Mouse (Mus musculus): Measurements from ENCODE around the gene Fam163b. TPM values are rescaled to one million over a fixed set of nuclear protein-coding genes. Genes with fewer than 3 reads are reported as not detected.

Gene Fam163b
- total and polyA plus RNA-seq, 3 experiments: not detected

DNA sequence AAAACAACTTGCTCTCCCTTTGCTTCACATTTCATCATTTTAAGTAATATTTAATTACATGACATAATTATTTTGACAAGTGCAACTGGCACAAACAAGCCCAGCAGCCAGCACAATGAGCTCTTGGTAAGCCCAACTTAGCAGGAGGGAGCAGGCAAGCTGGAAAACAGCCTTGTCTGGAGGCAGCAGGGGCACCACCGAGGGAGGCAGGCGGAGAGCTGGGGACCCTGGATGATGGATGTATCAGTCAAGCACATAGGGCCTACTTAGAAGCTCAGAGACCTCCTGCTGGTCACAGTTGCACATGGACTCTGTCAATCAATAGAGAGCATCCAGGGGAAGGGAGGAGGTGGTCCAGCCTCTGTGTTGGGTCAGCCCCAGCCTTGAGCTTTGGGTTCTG is 74.3 kb downstream of the Fam163b start:
- Histone ChIP-seq H3K36me3 (ENCODE audit: control insufficient read depth in 1 of 2, insufficient read depth in 2 of 2, low read length in 2 of 2) (no peaks in the 10 kb centered on the region), H3K9ac (ENCODE audit: control insufficient read depth, low read depth, low read length, poor library complexity, severe bottlenecking) (no peak overlapping the region), H3K27me3 (ENCODE audit: control insufficient read depth in 1 of 2, insufficient read depth in 2 of 2, low read length in 2 of 2) (peaks cover 0 to 3% of the 10 kb centered on the region in 2 experiments; a peak in 3 of 4 replicates), H3K9me3 (replicated peaks; ENCODE audit: insufficient read depth, low read length) (no peaks in the 10 kb centered on the region), H3K27ac (ENCODE audit: control insufficient read depth, low read depth, low read length) (no peak overlapping the region), H3K79me2 (ENCODE audit: control insufficient read depth, insufficient read depth, low read length, poor library complexity) (no peaks in the 10 kb centered on the region), H3K4me3 (ENCODE audit: control insufficient read depth in 1 of 2, insufficient read depth in 1 of 2, low read depth in 2 of 2, low read length in 2 of 2) (no peak overlapping the region), H3K4me1 (ENCODE audit: control insufficient read depth in 1 of 2, insufficient read depth in 2 of 2, low read length in 2 of 2) (no peaks in the 10 kb centered on the region)
- DNase-seq (ENCODE audit: low read depth, low spot score): no peak
- TF ChIP-seq ZC3H11A (IDR thresholded peaks at IDR 0.05; ENCODE audit: low read depth, low read length) (no peak), TBP (IDR thresholded peaks at IDR 0.05; ENCODE audit: low read depth, low read length) (no peak), HCFC1 (IDR thresholded peaks at IDR 0.05; ENCODE audit: low read depth, low read length) (no peak), MAFK (IDR thresholded peaks at IDR 0.05; ENCODE audit: borderline replicate concordance, low read depth, low read length) (no peak), MXI1 (IDR thresholded peaks at IDR 0.05; ENCODE audit: low read depth, low read length) (no peak), CTCF (IDR thresholded peaks at IDR 0.05 in 2 of 3, conservative IDR thresholded peaks at IDR 0.05 in 1 of 3; ENCODE audit: control insufficient read depth in 1 of 3, insufficient read depth in 1 of 3, low read depth in 2 of 3, low read length in 3 of 3, poor library complexity in 1 of 3, severe bottlenecking in 1 of 3) (no peak), TCF12 (IDR thresholded peaks at IDR 0.05; ENCODE audit: low read depth, low read length) (no peak), KAT2A (conservative IDR thresholded peaks at IDR 0.05; ENCODE audit: low read depth, low read length) (no peak), SMC3 (IDR thresholded peaks at IDR 0.05; ENCODE audit: low read depth, low read length) (no peak)

DNA sequence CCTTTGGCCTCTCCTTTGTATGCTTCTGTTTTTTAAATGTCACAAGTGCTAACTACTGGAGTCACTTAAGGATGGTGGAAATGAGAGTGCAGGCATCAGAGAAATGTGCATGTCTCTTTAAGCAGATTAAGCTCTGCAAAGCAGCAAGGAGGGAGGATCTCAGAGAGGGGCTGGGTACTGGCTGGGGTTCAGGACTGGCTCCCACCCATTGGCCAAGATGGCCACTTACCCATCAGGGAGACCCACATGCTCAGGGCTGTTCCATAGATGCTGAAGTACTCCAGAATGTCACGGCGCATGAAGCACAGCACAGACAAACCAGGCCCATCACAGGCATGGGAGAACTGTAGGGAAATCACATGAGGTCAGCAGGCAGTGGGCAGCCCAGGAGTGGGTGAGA is 75.2 kb downstream of the Fam163b start:
- Histone ChIP-seq H3K9ac (ENCODE audit: control insufficient read depth, low read depth, low read length, poor library complexity, severe bottlenecking) (no peak overlapping the region), H3K36me3 (ENCODE audit: control insufficient read depth in 1 of 2, insufficient read depth in 2 of 2, low read length in 2 of 2) (no peaks in the 10 kb centered on the region), H3K4me3 (ENCODE audit: control insufficient read depth in 1 of 2, insufficient read depth in 1 of 2, low read depth in 2 of 2, low read length in 2 of 2) (no peak overlapping the region), H3K27ac (ENCODE audit: control insufficient read depth, low read depth, low read length) (no peak overlapping the region), H3K79me2 (ENCODE audit: control insufficient read depth, insufficient read depth, low read length, poor library complexity) (no peaks in the 10 kb centered on the region), H3K4me1 (ENCODE audit: control insufficient read depth in 1 of 2, insufficient read depth in 2 of 2, low read length in 2 of 2) (no peaks in the 10 kb centered on the region), H3K9me3 (replicated peaks; ENCODE audit: insufficient read depth, low read length) (no peaks in the 10 kb centered on the region), H3K27me3 (ENCODE audit: control insufficient read depth in 1 of 2, insufficient read depth in 2 of 2, low read length in 2 of 2) (peaks cover 0 to 3% of the 10 kb centered on the region in 2 experiments; a peak in 2 of 4 replicates)
- DNase-seq (ENCODE audit: low read depth, low spot score): no peak
- TF ChIP-seq SMC3 (IDR thresholded peaks at IDR 0.05; ENCODE audit: low read depth, low read length) (no peak), RAD21 (IDR thresholded peaks at IDR 0.05; ENCODE audit: low read depth, low read length) (no peak)

Other genes starting within 250 kb of the Fam163b start
- 52.2 and 65.9 TPM in 2 replicates for gene Surf6, start 239.6 kb downstream of the Fam163b start, total RNA-seq (2012; rRNA removed)
- 10 to 100 TPM in 1 of 2 experiments, not detected in 1; 61.8 TPM for gene Surf6, start 239.6 kb downstream of the Fam163b start, polyA plus RNA-seq (2012; ENCODE audit: insufficient read depth in 1 of 2, insufficient read length in 2 of 2, low read depth in 1 of 2, low replicate concordance in 2 of 2, missing spikeins in 1 of 2)
- 64.6 and 90.1 TPM in 2 replicates for gene Med22, start 231.8 kb downstream of the Fam163b start, total RNA-seq (2012; rRNA removed)
- 10 to 100 TPM in 1 of 2 experiments, not detected in 1; 79.0 TPM for gene Med22, start 231.8 kb downstream of the Fam163b start, polyA plus RNA-seq (2012; ENCODE audit: insufficient read depth in 1 of 2, insufficient read length in 2 of 2, low read depth in 1 of 2, low replicate concordance in 2 of 2, missing spikeins in 1 of 2)
- 3,335 and 3,552 TPM in 2 replicates for gene Rpl7a, start 231.7 kb downstream of the Fam163b start, total RNA-seq (2012; rRNA removed)
- 1,000 to 10,000 TPM in 1 of 2 experiments, not detected in 1; 1,526 TPM for gene Rpl7a, start 231.7 kb downstream of the Fam163b start, polyA plus RNA-seq (2012; ENCODE audit: insufficient read depth in 1 of 2, insufficient read length in 2 of 2, low read depth in 1 of 2, low replicate concordance in 2 of 2, missing spikeins in 1 of 2)
- gene Surf2, start 226.1 kb downstream of the Fam163b start, total RNA-seq (2012; rRNA removed): 41.0 and 63.1 TPM in 2 replicates
- gene Surf2, start 226.1 kb downstream of the Fam163b start, polyA plus RNA-seq (2012; ENCODE audit: insufficient read depth in 1 of 2, insufficient read length in 2 of 2, low read depth in 1 of 2, low replicate concordance in 2 of 2, missing spikeins in 1 of 2): 10 to 100 TPM in 1 of 2 experiments, not detected in 1; 84.8 TPM
- gene Surf1, start 226.0 kb downstream of the Fam163b start, total RNA-seq (2012; rRNA removed): 52.1 and 56.5 TPM in 2 replicates
- gene Surf1, start 226.0 kb downstream of the Fam163b start, polyA plus RNA-seq (2012; ENCODE audit: insufficient read depth in 1 of 2, insufficient read length in 2 of 2, low read depth in 1 of 2, low replicate concordance in 2 of 2, missing spikeins in 1 of 2): 10 to 100 TPM in 1 of 2 experiments, not detected in 1; 74.8 TPM
- 152 and 158 TPM in 2 replicates for gene Surf4, start 208.6 kb downstream of the Fam163b start, total RNA-seq (2012; rRNA removed)
- 100 to 1,000 TPM in 1 of 2 experiments, not detected in 1; 252 TPM for gene Surf4, start 208.6 kb downstream of the Fam163b start, polyA plus RNA-seq (2012; ENCODE audit: insufficient read depth in 1 of 2, insufficient read length in 2 of 2, low read depth in 1 of 2, low replicate concordance in 2 of 2, missing spikeins in 1 of 2)
- gene Stkld1, start 208.4 kb downstream of the Fam163b start, total RNA-seq (2012; rRNA removed): not detected in 2 replicates
- under 1 TPM in 1 of 2 experiments, not detected in 1; 0.25 TPM for gene Stkld1, start 208.4 kb downstream of the Fam163b start, polyA plus RNA-seq (2012; ENCODE audit: insufficient read depth in 1 of 2, insufficient read length in 2 of 2, low read depth in 1 of 2, low replicate concordance in 2 of 2, missing spikeins in 1 of 2)
- gene Rexo4, start 178.1 kb downstream of the Fam163b start, total RNA-seq (2012; rRNA removed): 45.3 and 52.4 TPM in 2 replicates
- 10 to 100 TPM in 1 of 2 experiments, not detected in 1; 66.6 TPM for gene Rexo4, start 178.1 kb downstream of the Fam163b start, polyA plus RNA-seq (2012; ENCODE audit: insufficient read depth in 1 of 2, insufficient read length in 2 of 2, low read depth in 1 of 2, low replicate concordance in 2 of 2, missing spikeins in 1 of 2)
- 75.1 and 130 TPM in 2 replicates for gene Adamts13, start 169.1 kb downstream of the Fam163b start, total RNA-seq (2012; rRNA removed)
- 10 to 100 TPM in 1 of 2 experiments, not detected in 1; 19.7 TPM for gene Adamts13, start 169.1 kb downstream of the Fam163b start, polyA plus RNA-seq (2012; ENCODE audit: insufficient read depth in 1 of 2, insufficient read length in 2 of 2, low read depth in 1 of 2, low replicate concordance in 2 of 2, missing spikeins in 1 of 2)
- gene Cacfd1, start 132.6 kb downstream of the Fam163b start, total RNA-seq (2012; rRNA removed): 15.2 and 19.1 TPM in 2 replicates
- gene Cacfd1, start 132.6 kb downstream of the Fam163b start, polyA plus RNA-seq (2012; ENCODE audit: insufficient read depth in 1 of 2, insufficient read length in 2 of 2, low read depth in 1 of 2, low replicate concordance in 2 of 2, missing spikeins in 1 of 2): 10 to 100 TPM in 1 of 2 experiments, not detected in 1; 60.7 TPM
- 2.3 and 2.6 TPM in 2 replicates for gene Slc2a6, start 114.5 kb downstream of the Fam163b start, total RNA-seq (2012; rRNA removed)
- gene Slc2a6, start 114.5 kb downstream of the Fam163b start, polyA plus RNA-seq (2012; ENCODE audit: insufficient read depth in 1 of 2, insufficient read length in 2 of 2, low read depth in 1 of 2, low replicate concordance in 2 of 2, missing spikeins in 1 of 2): 1 to 10 TPM in 1 of 2 experiments, not detected in 1; 3.2 TPM
- gene Mymk, start 70.3 kb downstream of the Fam163b start, total RNA-seq (2012; rRNA removed): not detected in 2 replicates
- not detected for gene Mymk, start 70.3 kb downstream of the Fam163b start, polyA plus RNA-seq (2012; ENCODE audit: insufficient read depth in 1 of 2, insufficient read length in 2 of 2, low read depth in 1 of 2, low replicate concordance in 2 of 2, missing spikeins in 1 of 2)
- gene Adamtsl2, start 63.1 kb downstream of the Fam163b start, total RNA-seq (2012; rRNA removed): not detected in 2 replicates
- not detected for gene Adamtsl2, start 63.1 kb downstream of the Fam163b start, polyA plus RNA-seq (2012; ENCODE audit: insufficient read depth in 1 of 2, insufficient read length in 2 of 2, low read depth in 1 of 2, low replicate concordance in 2 of 2, missing spikeins in 1 of 2)
- gene Dbh, start 22.7 kb upstream of the Fam163b start, total RNA-seq (2012; rRNA removed): not detected in 2 replicates
- not detected for gene Dbh, start 22.7 kb upstream of the Fam163b start, polyA plus RNA-seq (2012; ENCODE audit: insufficient read depth in 1 of 2, insufficient read length in 2 of 2, low read depth in 1 of 2, low replicate concordance in 2 of 2, missing spikeins in 1 of 2)
- gene Sardh, start 105.8 kb upstream of the Fam163b start, total RNA-seq (2012; rRNA removed): 0.23 TPM in 1 of 2 replicates, not detected in the other
- under 1 TPM in 1 of 2 experiments, not detected in 1; 0.19 TPM for gene Sardh, start 105.8 kb upstream of the Fam163b start, polyA plus RNA-seq (2012; ENCODE audit: insufficient read depth in 1 of 2, insufficient read length in 2 of 2, low read depth in 1 of 2, low replicate concordance in 2 of 2, missing spikeins in 1 of 2)

Measured in MEL (cell line).